Mouse (Mus musculus): ENCODE data around the gene Slc2a13. TPM values are rescaled to one million over a fixed set of nuclear protein-coding genes. Genes with fewer than 3 reads are reported as not detected.

Slc2a13 gene
- polyA plus RNA-seq, 1 experiment: 0.32 TPM

GRCm38 (mm10) chr15:91463026-91463661, 109.9 kb downstream of the Slc2a13 start:
- Histone ChIP-seq H3K4me1 (ENCODE audit: control insufficient read depth, insufficient read depth, insufficient read length, low read length) (no peaks in the 10 kb centered on the region), H3K4me3 (ENCODE audit: insufficient read depth, low read depth, low read length) (no peak overlapping the region), H3K27ac (replicated peaks; ENCODE audit: low read depth, low read length) (no peak overlapping the region)

DNA sequence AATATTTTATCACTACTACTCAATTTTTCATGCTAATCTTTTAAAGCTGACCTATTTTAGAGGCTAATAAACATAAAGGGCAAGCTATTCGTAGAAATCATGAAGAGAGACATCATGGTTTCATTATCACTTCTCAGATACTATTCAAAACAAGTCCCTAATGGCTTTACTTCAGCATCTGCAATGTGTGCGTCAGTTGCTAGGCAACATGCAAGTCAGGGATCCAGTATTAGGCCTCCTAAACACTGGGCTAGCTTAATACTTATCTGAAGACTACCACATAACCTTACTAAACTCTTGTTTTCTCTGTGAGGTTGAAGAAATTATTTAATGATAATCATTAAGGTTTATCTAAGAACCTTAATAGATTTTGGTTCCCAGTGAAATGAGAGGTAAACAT, 111.1 kb downstream of the Slc2a13 start:
- H3K27ac ChIP-seq (replicated peaks; ENCODE audit: low read depth, low read length): no peak overlapping the region
- no peaks in the 10 kb centered on the region for H3K4me1 ChIP-seq (ENCODE audit: control insufficient read depth, insufficient read depth, insufficient read length, low read length)
- H3K4me3 ChIP-seq (ENCODE audit: insufficient read depth, low read depth, low read length): no peak overlapping the region

GRCm38 (mm10) chr15:91457202-91457601, 115.9 kb downstream of the Slc2a13 start:
- Histone ChIP-seq H3K27ac (replicated peaks; ENCODE audit: low read depth, low read length) (no peak overlapping the region), H3K4me3 (ENCODE audit: insufficient read depth, low read depth, low read length) (no peak overlapping the region), H3K4me1 (ENCODE audit: control insufficient read depth, insufficient read depth, insufficient read length, low read length) (no peaks in the 10 kb centered on the region)

DNA sequence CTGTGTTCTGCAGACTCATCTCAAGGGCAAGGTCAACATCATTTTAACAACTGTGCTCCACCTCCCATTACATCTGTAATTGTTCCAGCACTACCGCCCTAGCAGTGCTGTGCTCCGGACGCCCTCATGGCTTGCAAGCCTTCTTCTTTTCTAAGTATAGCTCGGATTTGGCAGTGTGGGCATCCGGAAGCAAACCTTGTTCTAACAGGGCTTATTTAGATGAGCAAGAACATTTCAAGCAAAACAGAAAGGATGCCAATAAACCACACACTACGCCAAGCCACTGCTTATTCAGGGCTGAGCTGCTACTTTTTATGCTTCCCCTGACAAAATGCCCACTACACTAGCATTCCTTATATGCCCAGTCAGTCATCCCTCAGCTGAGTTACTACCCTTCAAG, 127.7 kb downstream of the Slc2a13 start:
- Histone ChIP-seq H3K27ac (replicated peaks; ENCODE audit: low read depth, low read length) (no peak overlapping the region), H3K4me3 (ENCODE audit: insufficient read depth, low read depth, low read length) (no peak overlapping the region), H3K4me1 (ENCODE audit: control insufficient read depth, insufficient read depth, insufficient read length, low read length) (no peaks in the 10 kb centered on the region)

- no peak overlapping the region for H3K4me3 ChIP-seq (ENCODE audit: insufficient read depth, low read depth, low read length)
- H3K27ac ChIP-seq (replicated peaks; ENCODE audit: low read depth, low read length): no peak overlapping the region
Observed at GRCm38 (mm10) chr15:91443449-91443848, 129.6 kb downstream of the Slc2a13 start.

DNA sequence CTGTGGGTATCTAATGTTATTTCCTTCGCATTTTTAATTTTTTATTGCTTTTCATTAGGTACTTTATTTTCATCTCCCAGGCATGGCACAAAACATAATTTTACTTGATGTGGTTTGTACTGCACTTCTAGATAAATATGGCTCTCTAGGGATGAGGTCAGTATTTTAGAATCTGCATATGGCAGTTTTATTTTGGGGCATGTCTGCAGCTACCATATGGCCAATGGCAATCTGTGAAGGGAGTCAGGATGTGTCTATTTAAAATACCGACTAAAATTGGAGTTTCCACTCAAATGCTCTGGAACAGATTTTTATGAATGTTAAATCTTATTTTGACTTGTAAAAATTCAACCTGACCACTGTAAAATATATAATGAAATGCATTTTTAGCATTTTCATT, 133.2 kb downstream of the Slc2a13 start:
- Histone ChIP-seq H3K27ac (replicated peaks; ENCODE audit: low read depth, low read length) (no peak overlapping the region), H3K4me3 (ENCODE audit: insufficient read depth, low read depth, low read length) (no peak overlapping the region), H3K4me1 (ENCODE audit: control insufficient read depth, insufficient read depth, insufficient read length, low read length) (no peaks in the 10 kb centered on the region)

More at GRCm38 (mm10) chr15:91443449-91443848, 129.6 kb downstream of the Slc2a13 start:
- H3K4me1 ChIP-seq (ENCODE audit: control insufficient read depth, insufficient read depth, insufficient read length, low read length): no peaks in the 10 kb centered on the region

DNA sequence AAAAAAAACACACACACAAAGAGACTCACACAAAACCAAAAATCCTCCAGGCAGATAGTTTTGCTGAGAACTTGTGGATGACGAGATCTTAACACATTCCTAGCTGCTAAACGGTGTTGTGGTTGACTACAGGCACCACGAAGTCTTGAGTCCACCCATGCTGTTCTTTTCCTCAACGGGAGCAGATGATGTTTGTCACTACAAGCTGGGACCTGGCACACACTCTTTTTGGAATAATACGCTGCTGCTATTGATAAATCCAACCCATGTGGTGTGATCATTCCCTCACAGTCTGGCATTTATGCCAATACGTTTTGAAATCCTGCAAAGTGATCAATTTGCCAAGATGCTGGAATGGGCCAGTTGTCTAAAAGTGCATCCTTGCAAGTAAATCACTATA, 147.6 kb downstream of the Slc2a13 start:
- Histone ChIP-seq H3K27ac (replicated peaks; ENCODE audit: low read depth, low read length) (no peak overlapping the region), H3K4me3 (ENCODE audit: insufficient read depth, low read depth, low read length) (no peak overlapping the region), H3K4me1 (ENCODE audit: control insufficient read depth, insufficient read depth, insufficient read length, low read length) (no peaks in the 10 kb centered on the region)

- Histone ChIP-seq H3K4me3 (ENCODE audit: insufficient read depth, low read depth, low read length) (no peak overlapping the region), H3K4me1 (ENCODE audit: control insufficient read depth, insufficient read depth, insufficient read length, low read length) (no peaks in the 10 kb centered on the region), H3K27ac (replicated peaks; ENCODE audit: low read depth, low read length) (no peak overlapping the region)
Observed at GRCm38 (mm10) chr15:91406979-91407378, 166.1 kb downstream of the Slc2a13 start.

- Histone ChIP-seq H3K27ac (replicated peaks; ENCODE audit: low read depth, low read length) (no peak overlapping the region), H3K4me3 (ENCODE audit: insufficient read depth, low read depth, low read length) (no peak overlapping the region), H3K4me1 (ENCODE audit: control insufficient read depth, insufficient read depth, insufficient read length, low read length) (no peaks in the 10 kb centered on the region)
Observed at GRCm38 (mm10) chr15:91395165-91395564, 177.9 kb downstream of the Slc2a13 start.

DNA sequence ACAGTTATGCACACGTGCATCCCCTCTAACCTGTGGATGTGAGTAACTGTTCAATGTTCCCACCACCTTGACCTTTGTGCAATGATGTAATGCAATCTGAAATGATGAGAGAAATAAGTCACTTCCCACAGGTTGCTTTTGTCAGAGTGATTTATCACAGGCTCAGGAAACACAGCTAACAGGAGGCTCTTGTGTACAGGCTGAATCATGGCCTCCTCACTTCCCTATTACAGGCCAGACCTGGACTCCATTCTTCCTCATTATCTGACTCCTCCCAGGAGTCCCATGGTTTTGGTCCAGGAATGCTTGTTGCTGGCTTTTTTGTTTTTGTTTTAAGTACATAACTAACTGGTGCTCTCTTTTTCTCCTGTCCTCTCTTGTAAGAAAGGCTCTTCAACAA, 189.4 kb downstream of the Slc2a13 start:
- H3K27ac ChIP-seq (replicated peaks; ENCODE audit: low read depth, low read length): no peak overlapping the region
- no peak overlapping the region for H3K4me3 ChIP-seq (ENCODE audit: insufficient read depth, low read depth, low read length)
- no peaks in the 10 kb centered on the region for H3K4me1 ChIP-seq (ENCODE audit: control insufficient read depth, insufficient read depth, insufficient read length, low read length)

DNA sequence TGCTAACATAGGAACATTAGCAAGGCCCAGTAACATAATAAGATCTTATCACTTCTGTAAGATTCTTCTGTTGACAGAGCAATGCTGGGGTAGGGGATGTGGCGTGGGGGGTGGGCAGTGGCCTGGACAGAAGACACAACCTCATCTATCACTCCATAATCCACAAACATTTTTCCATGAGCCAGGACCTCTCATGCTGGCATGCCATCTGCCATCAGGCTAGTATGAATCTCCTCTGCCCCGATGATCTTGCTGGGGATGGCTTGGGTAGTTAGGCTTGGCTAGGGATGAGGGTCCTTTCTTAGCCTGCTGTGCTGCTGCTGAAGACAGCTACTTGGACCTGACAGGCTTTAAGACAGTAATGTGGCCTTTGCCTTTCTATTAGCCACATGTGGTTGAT, 190.5 kb downstream of the Slc2a13 start:
- no peak overlapping the region for H3K4me3 ChIP-seq (ENCODE audit: insufficient read depth, low read depth, low read length)
- H3K4me1 ChIP-seq (ENCODE audit: control insufficient read depth, insufficient read depth, insufficient read length, low read length): no peaks in the 10 kb centered on the region
- H3K27ac ChIP-seq (replicated peaks; ENCODE audit: low read depth, low read length): no peak overlapping the region

DNA sequence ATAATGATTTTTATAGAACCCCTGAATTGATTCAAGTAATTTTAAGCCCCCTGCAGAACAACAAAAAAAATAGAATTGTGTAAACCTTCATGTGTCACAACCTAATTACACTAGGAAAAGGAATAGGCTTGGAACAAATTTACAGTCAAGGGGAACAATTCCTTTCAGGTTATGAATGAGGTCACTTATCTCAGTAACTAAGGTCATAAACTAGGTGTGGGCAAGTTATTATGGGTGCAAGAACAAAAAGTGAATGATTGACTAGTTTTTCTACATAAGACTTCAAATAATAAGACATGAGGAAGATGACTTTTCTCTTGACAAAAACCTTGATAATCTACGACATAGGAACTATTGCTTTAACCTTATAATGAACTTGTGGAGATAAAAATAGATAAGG, 191.2 kb downstream of the Slc2a13 start:
- H3K27ac ChIP-seq (replicated peaks; ENCODE audit: low read depth, low read length): no peak overlapping the region
- H3K4me1 ChIP-seq (ENCODE audit: control insufficient read depth, insufficient read depth, insufficient read length, low read length): no peaks in the 10 kb centered on the region
- H3K4me3 ChIP-seq (ENCODE audit: insufficient read depth, low read depth, low read length): no peak overlapping the region

GRCm38 (mm10) chr15:91378751-91379325, 194.2 kb downstream of the Slc2a13 start:
- no peaks in the 10 kb centered on the region for H3K4me1 ChIP-seq (ENCODE audit: control insufficient read depth, insufficient read depth, insufficient read length, low read length)
- H3K4me3 ChIP-seq (ENCODE audit: insufficient read depth, low read depth, low read length): no peak overlapping the region
- H3K27ac ChIP-seq (replicated peaks; ENCODE audit: low read depth, low read length): no peak overlapping the region

GRCm38 (mm10) chr15:91377568-91377967, 195.5 kb downstream of the Slc2a13 start:
- Histone ChIP-seq H3K4me1 (ENCODE audit: control insufficient read depth, insufficient read depth, insufficient read length, low read length) (no peaks in the 10 kb centered on the region), H3K27ac (replicated peaks; ENCODE audit: low read depth, low read length) (no peak overlapping the region), H3K4me3 (ENCODE audit: insufficient read depth, low read depth, low read length) (no peak overlapping the region)

DNA sequence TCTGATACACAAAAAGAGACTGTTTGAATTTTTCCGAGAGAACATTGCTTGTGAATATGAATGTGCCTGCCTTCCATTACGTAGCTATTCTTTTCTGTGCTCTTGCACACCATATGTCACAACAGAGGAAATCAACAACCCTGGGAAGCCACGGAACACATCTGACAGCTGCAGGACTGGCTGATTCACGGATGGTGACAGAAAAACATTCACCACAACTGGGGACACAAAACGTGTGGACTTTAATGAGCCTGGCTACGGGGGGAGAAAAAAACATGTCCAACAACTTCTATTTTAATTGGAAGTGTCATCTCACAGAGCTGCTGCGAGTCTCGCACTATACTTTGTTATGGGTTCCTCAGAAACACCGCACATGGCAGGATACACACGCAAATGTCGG, 196.0 kb downstream of the Slc2a13 start:
- no peak overlapping the region for H3K4me3 ChIP-seq (ENCODE audit: insufficient read depth, low read depth, low read length)
- no peak overlapping the region for H3K27ac ChIP-seq (replicated peaks; ENCODE audit: low read depth, low read length)

DNA sequence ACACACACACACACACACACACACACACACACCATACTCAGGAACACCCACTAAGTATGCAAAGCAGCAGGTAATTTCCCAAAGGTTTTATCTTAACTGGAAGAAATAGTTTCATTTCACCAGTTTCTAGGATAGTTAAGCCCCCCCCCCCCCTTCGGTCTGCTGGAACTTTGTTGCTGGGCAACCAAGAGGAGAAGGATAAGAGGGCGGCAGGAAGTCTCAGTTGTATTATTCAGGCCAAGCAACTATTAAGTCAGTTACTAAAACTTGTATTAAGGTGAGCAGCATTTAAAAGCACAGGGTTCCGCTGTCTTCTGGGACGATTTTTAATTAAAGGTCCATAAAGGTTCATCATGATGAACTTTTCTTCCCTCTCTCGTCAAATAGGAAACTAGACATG, 198.6 kb downstream of the Slc2a13 start:
- H3K4me1 ChIP-seq (ENCODE audit: control insufficient read depth, insufficient read depth, insufficient read length, low read length): no peaks in the 10 kb centered on the region
- no peak overlapping the region for H3K27ac ChIP-seq (replicated peaks; ENCODE audit: low read depth, low read length)

More for the DNA sequence above, 196.0 kb downstream of the Slc2a13 start:
- H3K4me1 ChIP-seq (ENCODE audit: control insufficient read depth, insufficient read depth, insufficient read length, low read length): no peaks in the 10 kb centered on the region

More for the DNA sequence above, 198.6 kb downstream of the Slc2a13 start:
- no peak overlapping the region for H3K4me3 ChIP-seq (ENCODE audit: insufficient read depth, low read depth, low read length)

All from brown adipose tissue, adult 24 weeks (tissue).